Mouse (Mus musculus): ENCODE measurements at regions not wholly inside any gene's neighbourhood (a gene's known extent, or its start where the extent isn't known, plus 50 kb on each side); places are given as distances from the start of the nearest gene placed in this dataset.

GRCm38 (mm10) chr13:79252385-79252784 is 1052.8 kb upstream of the Nr2f1 start:
- intact Hi-C loops (cut with DNase I), result no loop called here
- DNase-seq (ENCODE audit: low spot score in 2 of 2), result no peak

- no peak for DNase-seq (ENCODE audit: low spot score in 2 of 2)
- intact Hi-C loops (cut with DNase I), result no loop called here
These were observed 1051.7 kb upstream of the Nr2f1 start for GRCm38 (mm10) chr13:79251269-79251668.
